Mouse (Mus musculus): ENCODE measurements around the gene Emilin3. TPM values are rescaled to one million over a fixed set of nuclear protein-coding genes. Genes with fewer than 3 reads are reported as not detected.
"Not testable (repeated sequence)": the region's sequence is repeated elsewhere in the genome, so short reads cannot be mapped to it uniquely, and the experiment has no call there.

The Emilin3 gene
- 1.2 and 2.5 TPM in 2 replicates for polyA plus RNA-seq (2016; fragmentation: Nextera tagmentation; extraction: Ambion mirVana)

GRCm38 (mm10) chr2:160912231-160912671, at the start of gene Emilin3:
Gene Emilin3, minus strand, starts transcription at chr2:160912328.
- 1% methylated on average over 39 of the region's 46 CpGs for WGBS
- Histone ChIP-seq H3K9me3 (no peaks in the 10 kb centered on the region), H3K4me3 (peak within 1 kb of the TSS; percentile 72), H3K4me1 (peaks cover 28% of the 10 kb centered on the region), H3K36me3 (no peaks in the 10 kb centered on the region), H3K27ac (peak within 1 kb of the TSS; percentile 83), H3K27me3 (ENCODE audit: insufficient read depth, poor library complexity, severe bottlenecking) (peaks cover 98% of the 10 kb centered on the region)
- DNase-seq (ENCODE audit: low spot score) = no peak

- Histone ChIP-seq H3K4me1 (no peaks in the 10 kb centered on the region), H3K36me3 (peaks cover 74% of the 10 kb centered on the region)
- WGBS = 91% methylated on average over 6 of the region's 6 CpGs
These were observed 49.0 kb upstream of the Emilin3 start for GRCm38 (mm10) chr2:160960956-160961646.

GRCm38 (mm10) chr2:160959901-160960300, 47.8 kb upstream of the Emilin3 start:
- H3K4me1 ChIP-seq = no peaks in the 10 kb centered on the region
- no peaks in the 10 kb centered on the region for H3K27me3 ChIP-seq (ENCODE audit: insufficient read depth, poor library complexity, severe bottlenecking)
- no peak for DNase-seq (ENCODE audit: low spot score)
- H3K4me3 ChIP-seq = no peak overlapping the region
- H3K27ac ChIP-seq = no peak overlapping the region
- WGBS = 92% methylated on average over 5 of the region's 5 CpGs
- H3K9me3 ChIP-seq = no peaks in the 10 kb centered on the region
- peaks cover 74% of the 10 kb centered on the region for H3K36me3 ChIP-seq

More at GRCm38 (mm10) chr2:160960956-160961646, 49.0 kb upstream of the Emilin3 start:
- Histone ChIP-seq H3K9me3 (no peaks in the 10 kb centered on the region), H3K27me3 (ENCODE audit: insufficient read depth, poor library complexity, severe bottlenecking) (no peaks in the 10 kb centered on the region), H3K4me3 (no peak overlapping the region), H3K27ac (no peak overlapping the region)
- no peak for DNase-seq (ENCODE audit: low spot score)

DNA sequence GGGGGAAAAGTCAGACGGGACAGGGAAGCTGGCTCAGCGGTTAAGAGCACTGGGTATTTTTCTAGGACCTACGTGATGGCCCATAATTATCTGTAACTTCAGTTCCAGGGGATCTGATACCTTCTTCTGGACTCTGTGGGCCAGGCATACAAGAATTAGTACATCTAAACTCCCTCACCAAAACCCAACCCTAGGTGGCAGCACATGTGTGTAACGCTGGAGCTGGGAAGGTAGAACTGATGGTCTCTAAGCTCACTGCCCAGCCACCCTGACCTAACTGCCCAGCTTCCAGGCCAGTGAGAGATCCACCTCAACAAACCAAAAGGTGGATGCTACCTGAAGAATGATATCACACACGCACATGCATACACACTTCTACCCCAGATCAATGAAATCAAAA, 46.6 kb upstream of the Emilin3 start:
- 80% methylated on average over 5 of the region's 5 CpGs for WGBS
- no peaks in the 10 kb centered on the region for H3K27me3 ChIP-seq (ENCODE audit: insufficient read depth, poor library complexity, severe bottlenecking)
- no peak for DNase-seq (ENCODE audit: low spot score)

GRCm38 (mm10) chr2:160957801-160958200, 45.7 kb upstream of the Emilin3 start:
- H3K9me3 ChIP-seq; DNase-seq (ENCODE audit: low spot score); H3K4me3 ChIP-seq; H3K27me3 ChIP-seq (ENCODE audit: insufficient read depth, poor library complexity, severe bottlenecking); H3K27ac ChIP-seq; H3K4me1 ChIP-seq: not testable (repeated sequence)
- H3K36me3 ChIP-seq = peaks cover 83% of the 10 kb centered on the region

More for the DNA sequence above, 46.6 kb upstream of the Emilin3 start:
- Histone ChIP-seq H3K36me3 (peaks cover 79% of the 10 kb centered on the region), H3K27ac (no peak overlapping the region), H3K9me3 (no peaks in the 10 kb centered on the region), H3K4me3 (no peak overlapping the region), H3K4me1 (no peaks in the 10 kb centered on the region)

- H3K36me3 ChIP-seq = peaks cover 81% of the 10 kb centered on the region
- not testable (repeated sequence) for H3K9me3 ChIP-seq; H3K27ac ChIP-seq; DNase-seq (ENCODE audit: low spot score); H3K27me3 ChIP-seq (ENCODE audit: insufficient read depth, poor library complexity, severe bottlenecking); H3K4me3 ChIP-seq; H3K4me1 ChIP-seq
These were observed 45.2 kb upstream of the Emilin3 start for GRCm38 (mm10) chr2:160957307-160957706.

GRCm38 (mm10) chr2:160955331-160955730, 43.2 kb upstream of the Emilin3 start:
- Histone ChIP-seq H3K9me3 (no peaks in the 10 kb centered on the region), H3K4me1 (peaks cover 15% of the 10 kb centered on the region), H3K27me3 (ENCODE audit: insufficient read depth, poor library complexity, severe bottlenecking) (no peaks in the 10 kb centered on the region), H3K27ac (no peak overlapping the region), H3K4me3 (no peak overlapping the region), H3K36me3 (peaks cover 78% of the 10 kb centered on the region)
- DNase-seq (ENCODE audit: low spot score) = no peak
- WGBS = 70% methylated on average over 7 of the region's 7 CpGs

GRCm38 (mm10) chr2:160954541-160954940, 42.4 kb upstream of the Emilin3 start:
- no peak overlapping the region for H3K4me3 ChIP-seq
- no peak overlapping the region for H3K27ac ChIP-seq
- no peaks in the 10 kb centered on the region for H3K9me3 ChIP-seq
- H3K4me1 ChIP-seq = peaks cover 15% of the 10 kb centered on the region
- WGBS = 92% methylated on average over 3 of the region's 3 CpGs
- H3K36me3 ChIP-seq = peaks cover 78% of the 10 kb centered on the region
- H3K27me3 ChIP-seq (ENCODE audit: insufficient read depth, poor library complexity, severe bottlenecking) = no peaks in the 10 kb centered on the region
- no peak for DNase-seq (ENCODE audit: low spot score)

- no peak overlapping the region for H3K4me3 ChIP-seq
- H3K27ac ChIP-seq = no peak overlapping the region
- peaks cover 15% of the 10 kb centered on the region for H3K4me1 ChIP-seq
- WGBS = 83% methylated on average over 7 of the region's 7 CpGs
- peaks cover 84% of the 10 kb centered on the region for H3K36me3 ChIP-seq
- H3K27me3 ChIP-seq (ENCODE audit: insufficient read depth, poor library complexity, severe bottlenecking) = no peaks in the 10 kb centered on the region
- no peaks in the 10 kb centered on the region for H3K9me3 ChIP-seq
- DNase-seq (ENCODE audit: low spot score) = no peak
These were observed 41.2 kb upstream of the Emilin3 start for GRCm38 (mm10) chr2:160953131-160953873.

GRCm38 (mm10) chr2:160951595-160951994, 39.5 kb upstream of the Emilin3 start:
- no peak for DNase-seq (ENCODE audit: low spot score)
- WGBS = 53% methylated on average over 4 of the region's 4 CpGs
- H3K27ac ChIP-seq = no peak overlapping the region
- H3K4me3 ChIP-seq = no peak overlapping the region
- H3K27me3 ChIP-seq (ENCODE audit: insufficient read depth, poor library complexity, severe bottlenecking) = no peaks in the 10 kb centered on the region
- H3K4me1 ChIP-seq = peaks cover 15% of the 10 kb centered on the region
- H3K36me3 ChIP-seq = peaks cover 80% of the 10 kb centered on the region
- no peaks in the 10 kb centered on the region for H3K9me3 ChIP-seq

DNA sequence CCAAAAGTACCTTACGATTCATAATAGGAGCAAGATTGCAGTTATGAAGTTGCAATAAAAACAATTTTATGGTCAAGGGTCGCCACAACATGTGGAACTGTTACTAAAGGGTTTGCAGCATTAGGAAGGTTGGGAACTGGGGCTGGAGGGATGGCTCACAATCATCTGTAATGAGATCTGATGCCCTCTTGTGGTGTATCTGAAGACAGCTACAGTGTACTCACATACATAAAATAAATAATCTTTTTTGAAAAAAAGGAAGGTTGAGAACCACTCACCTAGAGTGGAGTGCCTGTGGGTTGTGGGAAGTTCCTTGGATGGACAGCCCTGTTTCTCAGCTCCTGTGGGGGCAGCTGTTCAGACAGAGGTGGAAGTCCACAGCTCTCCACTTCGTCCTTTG, 30.3 kb upstream of the Emilin3 start:
- no peak for DNase-seq (ENCODE audit: low spot score)
- Histone ChIP-seq H3K36me3 (peaks cover 14% of the 10 kb centered on the region; the same call in 1 of the 2 replicates), H3K27ac (no peak overlapping the region), H3K4me1 (peaks cover 39% of the 10 kb centered on the region), H3K9me3 (no peaks in the 10 kb centered on the region), H3K27me3 (ENCODE audit: insufficient read depth, poor library complexity, severe bottlenecking) (peaks cover 7% of the 10 kb centered on the region; the same call in 1 of the 2 replicates), H3K4me3 (no peak overlapping the region)
- WGBS = 65% methylated on average over 3 of the region's 3 CpGs

- 24% methylated on average over 17 of the region's 17 CpGs for WGBS
- Histone ChIP-seq H3K9me3 (no peaks in the 10 kb centered on the region), H3K4me1 (peaks cover 39% of the 10 kb centered on the region), H3K27me3 (ENCODE audit: insufficient read depth, poor library complexity, severe bottlenecking) (peaks cover 14% of the 10 kb centered on the region), H3K36me3 (peaks cover 10% of the 10 kb centered on the region; the same call in 1 of the 2 replicates), H3K27ac (peak overlapping the region; percentile 53; the same call in 1 of the 2 replicates), H3K4me3 (peak overlapping the region; percentile 22)
- DNase-seq (ENCODE audit: low spot score) = peak; percentile 84
These were observed 29.0 kb upstream of the Emilin3 start for GRCm38 (mm10) chr2:160940930-160941709.

DNA sequence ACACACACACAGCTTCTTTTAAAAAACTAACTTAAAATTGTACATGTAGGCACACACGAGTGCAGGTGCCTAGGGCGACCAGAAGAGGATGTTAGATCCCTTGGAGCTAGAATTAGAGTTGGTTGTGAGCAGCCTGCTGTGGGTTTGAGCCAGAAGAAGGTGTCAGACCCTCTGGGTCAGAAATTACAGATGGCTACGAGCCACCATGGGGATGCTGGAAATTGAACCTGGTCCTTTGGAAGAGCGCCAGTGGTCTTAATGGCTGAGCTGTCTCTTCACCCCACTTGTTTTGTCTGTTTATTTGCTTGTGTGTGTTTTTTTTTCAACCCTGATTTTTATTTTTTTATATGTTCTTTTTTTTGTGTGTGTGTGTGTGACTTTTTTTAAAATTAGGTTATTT, 22.3 kb upstream of the Emilin3 start:
- Histone ChIP-seq H3K36me3 (no peaks in the 10 kb centered on the region), H3K9me3 (no peaks in the 10 kb centered on the region), H3K27ac (no peak overlapping the region), H3K27me3 (ENCODE audit: insufficient read depth, poor library complexity, severe bottlenecking) (peaks cover 21% of the 10 kb centered on the region), H3K4me1 (no peaks in the 10 kb centered on the region), H3K4me3 (no peak overlapping the region)
- DNase-seq (ENCODE audit: low spot score) = no peak
- 87% methylated on average over 4 of the region's 4 CpGs for WGBS

Measured in heart, embryonic 10.5 days (tissue).